24 mouse cellular contexts compared by ENCODE assay signal in genomic region chr2:172698961-172699360, GRCm38 (mm10).
DNase-seq lines count a peak whose midpoint lies in the region; ATAC-seq lines count a peak whose summit lies in the region.
"Had no signal": no experiment of that assay in that cellular context is flagged by ENCODE, and none has a peak within 500 bp of the region (broad histone marks: within the 10 kb centered on the region; RNA-seq: fewer than 3 reads in every experiment).

No protein-coding gene starts in this region.

- no peaks in the 10 kb centered on the region for H3K9me3 ChIP-seq in forebrain, embryonic 10.5 days
- no peaks in the 10 kb centered on the region for H3K9me3 ChIP-seq in forebrain, embryonic 16.5 days (ENCODE audit: control insufficient read depth, low read length)
- H3K9me3 ChIP-seq in forebrain, embryonic 15.5 days, result no peaks in the 10 kb centered on the region
- H3K9me3 ChIP-seq: embryonic facial prominence, embryonic 12.5 days; embryonic facial prominence, embryonic 15.5 days; heart, embryonic 13.5 days; hindbrain, embryonic 15.5 days had no signal

- peaks cover 37% of the 10 kb centered on the region for H3K4me1 ChIP-seq in forebrain, embryonic 10.5 days
- H3K4me1 ChIP-seq in forebrain, embryonic 16.5 days (replicated peaks; ENCODE audit: control insufficient read depth, insufficient read depth, low read length), result no peaks in the 10 kb centered on the region
- no peaks in the 10 kb centered on the region for H3K4me1 ChIP-seq in forebrain, embryonic 15.5 days
- H3K4me1 ChIP-seq: embryonic facial prominence, embryonic 12.5 days; embryonic facial prominence, embryonic 15.5 days; heart, embryonic 13.5 days; hindbrain, embryonic 15.5 days had no signal

- DNase-seq in forebrain, embryonic 10.5 days (ENCODE audit: extremely low spot score, low spot score), result peak; percentile 47
- DNase-seq in retina, embryonic 14.5 days (ENCODE audit: low spot score), result peak; percentile 41
- no peak for DNase-seq in retina, postnatal 1 day
- no peak for DNase-seq in ovary, postnatal 10 days (ENCODE audit: low spot score)
- DNase-seq in adrenal gland, adult 8-10 months, result no peak
- DNase-seq: adrenal gland, postnatal 10 days; adrenal gland, postnatal 36 days; cerebellum, adult 11 months; cerebellum, adult 2 months; cerebellum, adult 9-11 months; cerebellum, postnatal 25 days; gastrocnemius, adult 2 months; gastrocnemius, postnatal 14 days; heart, adult 11 months; heart, postnatal 14 days; heart, postnatal 4 days had no signal

- no peaks in the 10 kb centered on the region for H3K36me3 ChIP-seq in forebrain, embryonic 10.5 days (replicated peaks)
- no peaks in the 10 kb centered on the region for H3K36me3 ChIP-seq in forebrain, embryonic 16.5 days (ENCODE audit: control insufficient read depth, insufficient read depth)
- H3K36me3 ChIP-seq in forebrain, embryonic 15.5 days, result no peaks in the 10 kb centered on the region
- H3K36me3 ChIP-seq: embryonic facial prominence, embryonic 12.5 days; embryonic facial prominence, embryonic 15.5 days; heart, embryonic 13.5 days; hindbrain, embryonic 15.5 days had no signal

- 41% methylated on average over 6 of the region's 6 CpGs for WGBS in forebrain, embryonic 10.5 days
- 24% methylated on average over 6 of the region's 6 CpGs for WGBS in forebrain, embryonic 16.5 days
- 23% methylated on average over 6 of the region's 6 CpGs for WGBS in forebrain, embryonic 15.5 days

- H3K9ac ChIP-seq in forebrain, embryonic 16.5 days (replicated peaks; ENCODE audit: low read depth, low read length), result no peak overlapping the region
- no peak overlapping the region for H3K9ac ChIP-seq in forebrain, embryonic 15.5 days (replicated peaks)
- H3K9ac ChIP-seq: embryonic facial prominence, embryonic 12.5 days; embryonic facial prominence, embryonic 15.5 days; heart, embryonic 13.5 days; hindbrain, embryonic 15.5 days had no signal

- H3K4me2 ChIP-seq in forebrain, embryonic 16.5 days (ENCODE audit: low read length), result no peak overlapping the region
- H3K4me2 ChIP-seq in forebrain, embryonic 15.5 days (replicated peaks), result no peak overlapping the region
- H3K4me2 ChIP-seq: embryonic facial prominence, embryonic 12.5 days; embryonic facial prominence, embryonic 15.5 days; heart, embryonic 13.5 days; hindbrain, embryonic 15.5 days had no signal

- H3K4me3 ChIP-seq in forebrain, embryonic 10.5 days, result no peak overlapping the region
- H3K4me3 ChIP-seq in forebrain, embryonic 16.5 days (replicated peaks; ENCODE audit: low read length), result no peak overlapping the region
- H3K4me3 ChIP-seq in forebrain, embryonic 15.5 days, result no peak overlapping the region
- H3K4me3 ChIP-seq: embryonic facial prominence, embryonic 12.5 days; embryonic facial prominence, embryonic 15.5 days; gastrocnemius, adult 2 months; heart, embryonic 13.5 days; hindbrain, embryonic 15.5 days had no signal

- peak overlapping the region; percentile 82 for H3K27ac ChIP-seq in forebrain, embryonic 10.5 days
- H3K27ac ChIP-seq in forebrain, embryonic 16.5 days (ENCODE audit: low read length), result no peak overlapping the region
- H3K27ac ChIP-seq in forebrain, embryonic 15.5 days (replicated peaks), result no peak overlapping the region
- H3K27ac ChIP-seq: embryonic facial prominence, embryonic 12.5 days; embryonic facial prominence, embryonic 15.5 days; gastrocnemius, adult 2 months; heart, embryonic 13.5 days; hindbrain, embryonic 15.5 days had no signal

- ATAC-seq in forebrain, embryonic 16.5 days, result no peak
- peak; percentile 32; the same call in 1 of the 2 replicates for ATAC-seq in forebrain, embryonic 15.5 days (replicated peaks)
- ATAC-seq: activated CD4-positive, CD25-positive, alpha-beta regulatory T cell, adult 4 months; intestine, postnatal 0 days had no signal

- no peaks in the 10 kb centered on the region for H3K27me3 ChIP-seq in forebrain, embryonic 10.5 days (ENCODE audit: poor library complexity, severe bottlenecking)
- H3K27me3 ChIP-seq in forebrain, embryonic 16.5 days (replicated peaks; ENCODE audit: control insufficient read depth, insufficient read depth, low read length), result no peaks in the 10 kb centered on the region
- no peaks in the 10 kb centered on the region for H3K27me3 ChIP-seq in forebrain, embryonic 15.5 days
- H3K27me3 ChIP-seq: embryonic facial prominence, embryonic 12.5 days; embryonic facial prominence, embryonic 15.5 days; heart, embryonic 13.5 days had no signal

Comparison
In these comparisons a context has a peak if more than half of its experiments do, and no peak if none do; other contexts are left out.
1. DNase-seq: peak in forebrain, embryonic 10.5 days (single experiment) and retina, embryonic 14.5 days (single experiment); none in retina, postnatal 1 day (single experiment), ovary, postnatal 10 days (single experiment) and adrenal gland, adult 8-10 months (single experiment).